ENCODE assay signal across 15 mouse cellular contexts in the genomic region with DNA sequence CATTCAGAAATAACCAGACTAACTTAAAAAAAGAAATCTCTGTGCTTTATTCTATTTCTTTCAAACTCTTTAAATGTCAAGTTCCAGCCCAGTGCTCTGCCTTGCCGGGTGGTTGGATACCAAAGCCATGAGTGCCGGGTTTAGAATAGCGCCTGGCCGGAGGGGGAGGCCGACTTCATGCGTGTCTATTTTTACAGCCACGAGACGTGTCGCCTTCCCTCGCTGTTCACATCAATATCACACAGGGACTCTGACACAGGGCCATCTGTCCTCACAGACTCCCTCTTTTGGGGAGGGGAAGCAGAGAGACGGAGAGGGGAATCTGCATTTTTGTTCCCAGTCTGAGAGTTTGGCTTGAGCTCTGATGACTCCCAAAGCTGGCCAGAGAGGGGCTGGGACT. TPM values are rescaled to one million over a fixed set of nuclear protein-coding genes. Genes with fewer than 3 reads are reported as not detected.
DNase-seq lines count a peak whose midpoint lies in the region; ATAC-seq and TF ChIP-seq lines count a peak whose summit lies in the region.
"Had no signal": no experiment of that assay in that cellular context is flagged by ENCODE, and none has a peak within 500 bp of the region (broad histone marks: within the 10 kb centered on the region; RNA-seq: fewer than 3 reads in every experiment).

No protein-coding gene starts in this region.

- H3K27ac ChIP-seq in forebrain, postnatal 0 days (ENCODE audit: low read depth, low read length) = no peak overlapping the region
- H3K27ac ChIP-seq in forebrain, embryonic 13.5 days = no peak overlapping the region
- H3K27ac ChIP-seq in left cerebral cortex, adult 2 months = no peak overlapping the region
- H3K27ac ChIP-seq: hindbrain, embryonic 12.5 days; lung, embryonic 15.5 days; neural tube, embryonic 13.5 days had no signal

- 48% methylated on average over 11 of the region's 11 CpGs for WGBS in forebrain, postnatal 0 days
- WGBS in forebrain, embryonic 13.5 days = 76% methylated on average over 11 of the region's 11 CpGs
- 72% methylated on average over 11 of the region's 11 CpGs for WGBS in lung, adult 2 months

- 0 out of 2 replicates have a peak, but pooled peaks cover 3% of the 10 kb centered on the region for H3K4me1 ChIP-seq in forebrain, postnatal 0 days (ENCODE audit: insufficient read depth)
- H3K4me1 ChIP-seq in forebrain, embryonic 13.5 days = peaks cover 22% of the 10 kb centered on the region
- peaks cover 5% of the 10 kb centered on the region for H3K4me1 ChIP-seq in lung, adult 2 months (ENCODE audit: control insufficient read depth, insufficient read depth, low read length)

- no peak overlapping the region for H3K9ac ChIP-seq in forebrain, postnatal 0 days
- no peak overlapping the region for H3K9ac ChIP-seq in forebrain, embryonic 13.5 days
- H3K9ac ChIP-seq: hindbrain, embryonic 12.5 days; lung, embryonic 15.5 days; neural tube, embryonic 13.5 days had no signal

- TF ChIP-seq POLR2A in lung, adult 2 months (IDR thresholded peaks at IDR 0.05; ENCODE audit: borderline replicate concordance, extremely low read depth, low read depth, low read length) = no peak

- intact Hi-C loops in left cerebral cortex, postnatal 14 days (cut with DNase I) = no loop called here
- intact Hi-C loops in left cerebral cortex, adult 2 months (cut with DNase I) = no loop called here
- intact Hi-C loops in heart, postnatal 10 days (cut with DNase I) = no loop called here

- no peak for TF ChIP-seq CTCF in forebrain, postnatal 0 days (IDR thresholded peaks at IDR 0.05; ENCODE audit: low read depth)
- no peak for TF ChIP-seq CTCF in left cerebral cortex, adult 2 months (IDR thresholded peaks at IDR 0.05)
- no peak for TF ChIP-seq CTCF in lung, adult 2 months (IDR thresholded peaks at IDR 0.05; ENCODE audit: insufficient read depth, low read length)

- H3K4me3 ChIP-seq in forebrain, postnatal 0 days (ENCODE audit: low read depth, low read length) = no peak overlapping the region
- no peak overlapping the region for H3K4me3 ChIP-seq in forebrain, embryonic 13.5 days
- no peak overlapping the region for H3K4me3 ChIP-seq in left cerebral cortex, adult 2 months
- no peak overlapping the region for H3K4me3 ChIP-seq in lung, adult 2 months (replicated peaks; ENCODE audit: extremely low read depth, low read depth, low read length)
- H3K4me3 ChIP-seq: hindbrain, embryonic 12.5 days; lung, embryonic 15.5 days; neural tube, embryonic 13.5 days had no signal

- no peaks in the 10 kb centered on the region for H3K36me3 ChIP-seq in forebrain, postnatal 0 days (ENCODE audit: insufficient read depth)
- H3K36me3 ChIP-seq in forebrain, embryonic 13.5 days (ENCODE audit: poor library complexity, severe bottlenecking) = no peaks in the 10 kb centered on the region
- H3K36me3 ChIP-seq: G1E; hindbrain, embryonic 12.5 days; lung, embryonic 15.5 days; neural tube, embryonic 13.5 days had no signal

- no peaks in the 10 kb centered on the region for H3K27me3 ChIP-seq in forebrain, postnatal 0 days (ENCODE audit: insufficient read depth, low read length)
- H3K27me3 ChIP-seq in forebrain, embryonic 13.5 days = peaks cover 3% of the 10 kb centered on the region; the same call in 1 of the 2 replicates
- H3K27me3 ChIP-seq: hindbrain, embryonic 12.5 days; neural tube, embryonic 13.5 days had no signal

- peak; percentile 78 for ATAC-seq in forebrain, postnatal 0 days
- no peak for ATAC-seq in forebrain, embryonic 13.5 days
- ATAC-seq: intestine, embryonic 16.5 days had no signal

- peak; percentile 57 for DNase-seq in forebrain, postnatal 0 days
- peak; percentile 52 to 60 for DNase-seq in left cerebral cortex, postnatal 14 days (ENCODE audit: low spot score in 2 of 2)
- DNase-seq in left cerebral cortex, adult 2 months (ENCODE audit: extremely low spot score in 1 of 2, low spot score in 2 of 2) = no peak
- DNase-seq in heart, adult 8-10 months (ENCODE audit: low spot score) = peak; percentile 9
- DNase-seq in heart, postnatal 10 days = peak; percentile 42 to 50
- no peak for DNase-seq in lung, adult 2 months
- DNase-seq: adrenal gland, postnatal 14 days; kidney, postnatal 10 days had no signal

- no peaks in the 10 kb centered on the region for H3K9me3 ChIP-seq in forebrain, postnatal 0 days (ENCODE audit: low read length)
- no peaks in the 10 kb centered on the region for H3K9me3 ChIP-seq in forebrain, embryonic 13.5 days (replicated peaks)
- H3K9me3 ChIP-seq: G1E; lung, embryonic 15.5 days; neural tube, embryonic 13.5 days had no signal

- no peak overlapping the region for H3K4me2 ChIP-seq in forebrain, postnatal 0 days (ENCODE audit: low read depth)
- no peak overlapping the region for H3K4me2 ChIP-seq in forebrain, embryonic 13.5 days
- H3K4me2 ChIP-seq: hindbrain, embryonic 12.5 days; liver, embryonic 11.5 days; lung, embryonic 15.5 days; neural tube, embryonic 13.5 days had no signal

RNA-seq across cellular contexts. Expression of gene Rplp1, which starts 58.7 kb away (rescaled TPM):
- total RNA-seq in forebrain, postnatal 0 days (2014; rRNA removed) = 3,281 and 3,879 TPM in 2 replicates
- polyA plus RNA-seq in forebrain, postnatal 0 days (2015; fragmentation: Nextera tagmentation; extraction: Ambion mirVana) = 995 and 1,414 TPM in 2 replicates
- polyA plus RNA-seq in forebrain, embryonic 13.5 days (2015; fragmentation: Nextera tagmentation; extraction: Ambion mirVana) = 981 and 1,035 TPM in 2 replicates
- 1,000 to 10,000 TPM; 1,411 to 1,467 TPM for total RNA-seq in left cerebral cortex, postnatal 14 days (2021)
- total RNA-seq in left cerebral cortex, adult 2 months (2021) = 1,000 to 10,000 TPM; 1,334 to 1,440 TPM
- 1,000 to 10,000 TPM; 1,398 to 1,706 (median 1,515) TPM for total RNA-seq in heart, adult 8-10 months (2022)
- total RNA-seq in heart, postnatal 10 days (2021) = 1,000 to 10,000 TPM; 1,715 to 1,777 TPM
- polyA plus RNA-seq in lung, adult 2 months (2012; rRNA removed) = 6,011 and 7,617 TPM in 2 replicates

Comparison
In these comparisons a context has a peak if more than half of its experiments do, and no peak if none do; other contexts are left out.
1. DNase-seq: peak in forebrain, postnatal 0 days (single experiment), left cerebral cortex, postnatal 14 days (2 of 2), heart, adult 8-10 months (single experiment) and heart, postnatal 10 days (2 of 2); none in left cerebral cortex, adult 2 months (0 of 2) and lung, adult 2 months (single experiment).